ENCODE assay signal across 8 mouse cellular contexts in the genomic region with DNA sequence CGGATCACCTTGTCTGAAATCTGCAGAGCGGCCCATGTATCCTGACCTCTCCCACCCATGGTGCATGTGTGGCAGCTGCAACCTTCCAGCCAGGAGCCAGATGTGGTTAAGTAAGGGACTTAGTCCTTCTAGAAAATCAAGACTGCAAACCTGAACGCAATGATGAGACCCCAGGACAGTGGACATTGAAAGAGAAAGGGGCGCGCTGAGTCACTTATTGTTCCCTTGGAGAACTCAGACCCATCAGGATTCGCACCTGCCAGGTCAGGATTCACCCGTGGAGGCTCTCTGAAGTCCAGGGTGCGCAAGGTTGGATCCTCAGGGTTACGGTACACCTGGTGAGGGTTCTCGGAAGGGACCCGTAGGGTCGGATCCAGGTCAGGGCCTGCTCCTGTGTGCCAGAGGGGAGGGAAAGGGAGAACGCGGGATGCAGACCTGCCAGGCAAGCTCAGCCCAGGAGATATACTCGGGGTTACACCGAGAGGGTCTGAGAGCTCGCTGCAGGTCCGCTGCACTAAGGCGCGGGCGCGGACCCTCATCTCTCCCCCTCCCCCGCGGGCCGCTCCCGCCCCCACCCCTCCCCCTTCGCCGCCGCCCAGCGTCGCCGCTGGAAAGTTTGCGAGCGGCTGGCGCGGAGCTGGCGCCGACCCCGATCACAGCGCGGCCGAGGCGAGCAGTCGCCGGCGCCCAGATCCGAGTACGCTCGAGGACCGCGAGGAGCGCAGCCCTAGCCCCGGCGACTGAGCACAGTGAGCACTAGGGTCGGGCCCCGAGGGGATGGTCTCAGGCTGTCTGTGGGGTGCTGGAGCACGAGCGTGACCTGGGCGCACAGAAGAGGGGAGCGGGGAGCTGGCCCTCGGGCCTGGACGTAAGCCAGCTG. TPM values are rescaled to one million over a fixed set of nuclear protein-coding genes. Genes with fewer than 3 reads are reported as not detected.
DNase-seq lines count a peak whose midpoint lies in the region; ATAC-seq lines count a peak whose summit lies in the region.

A gene (plus strand): TSS at position 615 of the 880 bp plus-strand sequence.

- peak within 1 kb of the TSS; percentile 48 for H3K9ac ChIP-seq in lung, embryonic 15.5 days
- H3K9ac ChIP-seq in forebrain, embryonic 14.5 days (ENCODE audit: low read length): peak within 1 kb of the TSS; percentile 43; the same call in 1 of the 2 replicates
- peak within 1 kb of the TSS; percentile 50 for H3K9ac ChIP-seq in limb, embryonic 11.5 days (ENCODE audit: low read length)
- H3K9ac ChIP-seq in neural tube, embryonic 14.5 days (replicated peaks; ENCODE audit: low read depth, low read length): peak within 1 kb of the TSS; percentile 25; the same call in 1 of the 2 replicates

- H3K4me2 ChIP-seq in lung, embryonic 15.5 days: peak within 1 kb of the TSS; percentile 85
- peak within 1 kb of the TSS; percentile 56 for H3K4me2 ChIP-seq in forebrain, embryonic 14.5 days (ENCODE audit: low read length)
- H3K4me2 ChIP-seq in limb, embryonic 11.5 days (ENCODE audit: low read depth, severe bottlenecking): peak within 1 kb of the TSS; percentile 72
- H3K4me2 ChIP-seq in neural tube, embryonic 14.5 days (ENCODE audit: low read depth, low read length): peak within 1 kb of the TSS; percentile 46

- H3K27ac ChIP-seq in lung, embryonic 15.5 days: no peak within 1 kb of the TSS
- H3K27ac ChIP-seq in forebrain, embryonic 14.5 days (ENCODE audit: low read depth, low read length): no peak within 1 kb of the TSS
- no peak within 1 kb of the TSS for H3K27ac ChIP-seq in limb, embryonic 11.5 days (replicated peaks; ENCODE audit: low read depth, low read length)
- no peak within 1 kb of the TSS for H3K27ac ChIP-seq in neural tube, embryonic 14.5 days (ENCODE audit: low read depth, low read length)

- H3K4me1 ChIP-seq in lung, embryonic 15.5 days: peaks cover 11% of the 10 kb centered on the region
- 0 out of 2 replicates have a peak, but pooled peaks cover 2% of the 10 kb centered on the region for H3K4me1 ChIP-seq in forebrain, embryonic 14.5 days (ENCODE audit: control insufficient read depth, insufficient read depth, low read length)
- H3K4me1 ChIP-seq in limb, embryonic 11.5 days (ENCODE audit: control insufficient read depth, insufficient read depth, low read length): peaks cover 7% of the 10 kb centered on the region; the same call in 1 of the 2 replicates
- 0 out of 2 replicates have a peak, but pooled peaks cover 4% of the 10 kb centered on the region for H3K4me1 ChIP-seq in neural tube, embryonic 14.5 days (ENCODE audit: control insufficient read depth, insufficient read depth, low read length)

- no peaks in the 10 kb centered on the region for H3K36me3 ChIP-seq in lung, embryonic 15.5 days
- no peaks in the 10 kb centered on the region for H3K36me3 ChIP-seq in forebrain, embryonic 14.5 days (ENCODE audit: control insufficient read depth, insufficient read depth, low read length)
- no peaks in the 10 kb centered on the region for H3K36me3 ChIP-seq in limb, embryonic 11.5 days (ENCODE audit: control insufficient read depth, insufficient read depth, low read length)
- no peaks in the 10 kb centered on the region for H3K36me3 ChIP-seq in neural tube, embryonic 14.5 days (ENCODE audit: control insufficient read depth, insufficient read depth, low read length)

- DNase-seq in lung, postnatal 25 days (ENCODE audit: low spot score): no peak
- peak; percentile 20 for DNase-seq in forebrain, embryonic 14.5 days (ENCODE audit: low spot score)
- DNase-seq in limb, embryonic 11.5 days (ENCODE audit: low spot score): peak; percentile 56
- DNase-seq in layer of hippocampus, adult 9-11 months: no peak
- no peak for DNase-seq in left cerebral cortex, adult 9 months (ENCODE audit: low spot score in 2 of 2)

- H3K27me3 ChIP-seq in lung, embryonic 15.5 days: peaks cover 65% of the 10 kb centered on the region
- peaks cover 47% of the 10 kb centered on the region for H3K27me3 ChIP-seq in forebrain, embryonic 14.5 days (replicated peaks; ENCODE audit: control insufficient read depth, insufficient read depth, low read length)
- peaks cover 54% of the 10 kb centered on the region for H3K27me3 ChIP-seq in limb, embryonic 11.5 days (ENCODE audit: control insufficient read depth, insufficient read depth, low read length)
- peaks cover 33% of the 10 kb centered on the region for H3K27me3 ChIP-seq in neural tube, embryonic 14.5 days (ENCODE audit: control insufficient read depth, insufficient read depth, low read length)

- no peaks in the 10 kb centered on the region for H3K9me3 ChIP-seq in lung, embryonic 15.5 days
- no peaks in the 10 kb centered on the region for H3K9me3 ChIP-seq in forebrain, embryonic 14.5 days (replicated peaks; ENCODE audit: control insufficient read depth, low read length)
- no peaks in the 10 kb centered on the region for H3K9me3 ChIP-seq in limb, embryonic 11.5 days (ENCODE audit: control insufficient read depth, low read length)
- H3K9me3 ChIP-seq in neural tube, embryonic 14.5 days (ENCODE audit: control insufficient read depth, low read length): no peaks in the 10 kb centered on the region

- ATAC-seq in lung, embryonic 15.5 days (ENCODE audit: borderline replicate concordance, extremely low read depth, low FRiP score, low TSS enrichment): peak; percentile 58; the same call in 1 of the 2 replicates
- no peak for ATAC-seq in forebrain, embryonic 14.5 days
- ATAC-seq in limb, embryonic 11.5 days (ENCODE audit: insufficient number of reproducible peaks, low FRiP score, low TSS enrichment, low read depth): peak; percentile 42; the same call in 1 of the 2 replicates
- ATAC-seq in neural tube, embryonic 14.5 days (ENCODE audit: low read depth): no peak
- no peak for ATAC-seq in megakaryocyte-erythroid progenitor cell, adult 5-6 weeks (replicated peaks; ENCODE audit: low FRiP score, low TSS enrichment, poor library complexity, severe bottlenecking)

- H3K4me3 ChIP-seq in lung, embryonic 15.5 days: peak within 1 kb of the TSS; percentile 41
- H3K4me3 ChIP-seq in forebrain, embryonic 14.5 days (ENCODE audit: low read depth, low read length): peak within 1 kb of the TSS; percentile 26
- peak within 1 kb of the TSS; percentile 41 for H3K4me3 ChIP-seq in limb, embryonic 11.5 days (ENCODE audit: low read depth, low read length)
- peak within 1 kb of the TSS; percentile 26 for H3K4me3 ChIP-seq in neural tube, embryonic 14.5 days (ENCODE audit: low read depth, low read length)

- 7% methylated on average over 61 of the region's 62 CpGs for WGBS in lung, embryonic 15.5 days
- WGBS in forebrain, embryonic 14.5 days: 7% methylated on average over 55 of the region's 62 CpGs
- WGBS in limb, embryonic 11.5 days: 7% methylated on average over 54 of the region's 62 CpGs
- WGBS in neural tube, embryonic 14.5 days: 8% methylated on average over 57 of the region's 62 CpGs

RNA-seq across cellular contexts. Expression of the gene that starts here (rescaled TPM):
- polyA plus RNA-seq in lung, embryonic 15.5 days (2015; fragmentation: Nextera tagmentation; extraction: Ambion mirVana): 0.91 and 1.1 TPM in 2 replicates
- 0.14 TPM in 1 of 2 replicates, not detected in the other for polyA plus RNA-seq in forebrain, embryonic 14.5 days (2014; fragmentation: Nextera tagmentation; extraction: Ambion mirVana)
- polyA plus RNA-seq in limb, embryonic 11.5 days (2014; fragmentation: Nextera tagmentation; extraction: Ambion mirVana): 0.71 and 1.8 TPM in 2 replicates
- polyA plus RNA-seq in neural tube, embryonic 14.5 days (2014; fragmentation: Nextera tagmentation; extraction: Ambion mirVana): 0.19 and 0.22 TPM in 2 replicates
- total RNA-seq in megakaryocyte-erythroid progenitor cell, adult 5-6 weeks (2014; fragmentation: Nextera tagmentation): not detected in 2 replicates
- not detected in 2 replicates for total RNA-seq in megakaryocyte-erythroid progenitor cell, adult 5-6 weeks (2017)

Comparison
In these comparisons a context has a peak if more than half of its experiments do, and no peak if none do; other contexts are left out.
1. Peak in DNase-seq, H3K4me3 ChIP-seq, H3K9ac ChIP-seq and H3K4me2 ChIP-seq in forebrain, embryonic 14.5 days; RNA of the gene not detected or under 1 TPM.
2. ATAC-seq: peak in lung, embryonic 15.5 days (single experiment) and limb, embryonic 11.5 days (single experiment); none in forebrain, embryonic 14.5 days (single experiment), neural tube, embryonic 14.5 days (single experiment) and megakaryocyte-erythroid progenitor cell, adult 5-6 weeks (single experiment).
3. Peak in every context shown above with its lines, with median percentiles within 50 percentile points of each other: H3K4me2 ChIP-seq, H3K4me3 ChIP-seq and H3K9ac ChIP-seq.